In genomic region chr1:133417113-133417512, GRCm38 (mm10) we compare ENCODE assay signal across 16 mouse cellular contexts. TPM values are rescaled to one million over a fixed set of nuclear protein-coding genes. Genes with fewer than 3 reads are reported as not detected.
DNase-seq lines count a peak whose midpoint lies in the region; ATAC-seq and TF ChIP-seq lines count a peak whose summit lies in the region.
"Had no signal": no experiment of that assay in that cellular context is flagged by ENCODE, and none has a peak within 500 bp of the region (broad histone marks: within the 10 kb centered on the region; RNA-seq: fewer than 3 reads in every experiment).

No protein-coding gene starts in this region.

- 0 out of 2 replicates have a peak, but pooled peaks cover 12% of the 10 kb centered on the region for H3K27me3 ChIP-seq in heart, embryonic 12.5 days (replicated peaks)
- peaks cover 25% of the 10 kb centered on the region for H3K27me3 ChIP-seq in liver, embryonic 13.5 days
- H3K27me3 ChIP-seq in liver, embryonic 11.5 days (replicated peaks; ENCODE audit: control insufficient read depth, insufficient read depth, low read length) = peaks cover 5% of the 10 kb centered on the region
- H3K27me3 ChIP-seq in CH12.LX (replicated peaks) = peaks cover 58% of the 10 kb centered on the region
- no peaks in the 10 kb centered on the region for H3K27me3 ChIP-seq in intestine, postnatal 0 days (replicated peaks; ENCODE audit: control insufficient read depth, insufficient read depth, low read length)

- no peak overlapping the region for H3K9ac ChIP-seq in heart, embryonic 12.5 days
- no peak overlapping the region for H3K9ac ChIP-seq in liver, embryonic 13.5 days
- H3K9ac ChIP-seq in liver, embryonic 11.5 days (ENCODE audit: low read depth, low read length) = no peak overlapping the region
- H3K9ac ChIP-seq in CH12.LX (ENCODE audit: insufficient read depth, low read depth) = no peak overlapping the region
- H3K9ac ChIP-seq in intestine, postnatal 0 days (ENCODE audit: low read depth, low read length) = no peak overlapping the region
- H3K9ac ChIP-seq: limb, embryonic 12.5 days had no signal

- peak overlapping the region; percentile 76 for H3K4me2 ChIP-seq in heart, embryonic 12.5 days
- H3K4me2 ChIP-seq in liver, embryonic 13.5 days = 0 out of 2 replicates have a peak overlapping the region, but pooled peaks have one; percentile 65
- no peak overlapping the region for H3K4me2 ChIP-seq in liver, embryonic 11.5 days
- 0 out of 2 replicates have a peak overlapping the region, but pooled peaks have one; percentile 58 for H3K4me2 ChIP-seq in CH12.LX (ENCODE audit: insufficient read depth, low read depth, poor library complexity, severe bottlenecking)
- peak overlapping the region; percentile 77; the same call in 1 of the 2 replicates for H3K4me2 ChIP-seq in intestine, postnatal 0 days (replicated peaks; ENCODE audit: low read depth)

- in situ Hi-C loops in CH12.LX (cut with MboI; ENCODE audit: low pct_ligation_motif_present, low pct_unique_long_range_greater_than_20kb, low sequenced_read_pairs) = no loop called here

- H3K36me3 ChIP-seq in heart, embryonic 12.5 days = no peaks in the 10 kb centered on the region
- H3K36me3 ChIP-seq in liver, embryonic 13.5 days = no peaks in the 10 kb centered on the region
- no peaks in the 10 kb centered on the region for H3K36me3 ChIP-seq in liver, embryonic 11.5 days (ENCODE audit: control insufficient read depth, insufficient read depth, low read length)
- no peaks in the 10 kb centered on the region for H3K36me3 ChIP-seq in CH12.LX (replicated peaks in 1 of 2; ENCODE audit: control insufficient read depth in 1 of 2, insufficient read depth in 1 of 2, low read length in 1 of 2)
- H3K36me3 ChIP-seq in intestine, postnatal 0 days (ENCODE audit: control insufficient read depth, insufficient read depth) = no peaks in the 10 kb centered on the region; the same call in 1 of the 2 replicates
- H3K36me3 ChIP-seq: G1E; limb, embryonic 12.5 days had no signal

- TF ChIP-seq RAD21 in CH12.LX (IDR thresholded peaks at IDR 0.05; ENCODE audit: low read depth, low read length) = no peak

- 65% methylated on average over 3 of the region's 3 CpGs for WGBS in heart, embryonic 12.5 days
- WGBS in liver, embryonic 13.5 days (ENCODE audit: insufficient replicate concordance) = 48% methylated on average over 3 of the region's 3 CpGs
- WGBS in liver, embryonic 11.5 days = 66% methylated on average over 3 of the region's 3 CpGs
- 57% methylated on average over 3 of the region's 3 CpGs for WGBS in intestine, postnatal 0 days

- ATAC-seq in heart, embryonic 12.5 days (ENCODE audit: insufficient number of reproducible peaks, low FRiP score) = no peak
- ATAC-seq in liver, embryonic 13.5 days (ENCODE audit: low read depth) = no peak
- no peak for ATAC-seq in liver, embryonic 11.5 days (replicated peaks; ENCODE audit: low FRiP score)
- no peak for ATAC-seq in intestine, postnatal 0 days

- H3K27ac ChIP-seq in heart, embryonic 12.5 days (ENCODE audit: poor library complexity, severe bottlenecking) = no peak overlapping the region
- no peak overlapping the region for H3K27ac ChIP-seq in liver, embryonic 13.5 days
- no peak overlapping the region for H3K27ac ChIP-seq in liver, embryonic 11.5 days (ENCODE audit: low read depth, low read length)
- H3K27ac ChIP-seq in CH12.LX (ENCODE audit: insufficient read depth, low read depth) = no peak overlapping the region
- peak overlapping the region; percentile 52; the same call in 1 of the 2 replicates for H3K27ac ChIP-seq in intestine, postnatal 0 days (ENCODE audit: low read depth, low read length)
- H3K27ac ChIP-seq: limb, embryonic 12.5 days had no signal

- no peak for TF ChIP-seq POLR2A in CH12.LX (IDR thresholded peaks at IDR 0.05; ENCODE audit: low read depth, low read length)

- no peak for DNase-seq in heart, postnatal 25 days (ENCODE audit: low spot score)
- DNase-seq in liver, embryonic 13.5 days = no peak
- DNase-seq in liver, embryonic 11.5 days (ENCODE audit: low spot score) = no peak
- no peak for DNase-seq in CH12.LX (ENCODE audit: extremely low read depth)
- no peak for DNase-seq in left cerebral cortex, postnatal 36 days (ENCODE audit: low spot score in 2 of 2)
- no peak for DNase-seq in left cerebral cortex, postnatal 25 days (ENCODE audit: low spot score in 2 of 2)
- DNase-seq: adrenal gland, adult 8-10 months; cerebellum, adult 9-11 months; embryo, embryonic 11 days; kidney, postnatal 10 days had no signal

- no peak for TF ChIP-seq EP300 in CH12.LX (IDR thresholded peaks at IDR 0.05; ENCODE audit: low read length)

- TF ChIP-seq CTCF in CH12.LX (conservative IDR thresholded peaks at IDR 0.05 in 1 of 2, IDR thresholded peaks at IDR 0.05 in 1 of 2; ENCODE audit: low read depth in 2 of 2, low read length in 2 of 2) = no peak
- TF ChIP-seq CTCF in intestine, postnatal 0 days (IDR thresholded peaks at IDR 0.05; ENCODE audit: low read depth) = no peak

- H3K9me3 ChIP-seq in heart, embryonic 12.5 days (replicated peaks) = no peaks in the 10 kb centered on the region
- H3K9me3 ChIP-seq in liver, embryonic 13.5 days (replicated peaks) = no peaks in the 10 kb centered on the region
- no peaks in the 10 kb centered on the region for H3K9me3 ChIP-seq in liver, embryonic 11.5 days (ENCODE audit: control insufficient read depth, low read length)
- no peaks in the 10 kb centered on the region for H3K9me3 ChIP-seq in CH12.LX (replicated peaks; ENCODE audit: low read length)
- no peaks in the 10 kb centered on the region for H3K9me3 ChIP-seq in intestine, postnatal 0 days (ENCODE audit: control insufficient read depth)
- H3K9me3 ChIP-seq: G1E; limb, embryonic 12.5 days had no signal

- H3K4me3 ChIP-seq in heart, embryonic 12.5 days = no peak overlapping the region
- H3K4me3 ChIP-seq in liver, embryonic 13.5 days (replicated peaks) = no peak overlapping the region
- no peak overlapping the region for H3K4me3 ChIP-seq in liver, embryonic 11.5 days (ENCODE audit: low read depth, low read length)
- H3K4me3 ChIP-seq in CH12.LX (replicated peaks in 1 of 3; ENCODE audit: low read depth in 2 of 3, low read length in 2 of 3, poor library complexity in 1 of 3) = no peak overlapping the region
- no peak overlapping the region for H3K4me3 ChIP-seq in intestine, postnatal 0 days (ENCODE audit: low read depth, low read length)
- H3K4me3 ChIP-seq: erythroblast, embryonic 14.5 days; limb, embryonic 12.5 days had no signal

- no peaks in the 10 kb centered on the region for H3K79me2 ChIP-seq in CH12.LX (replicated peaks; ENCODE audit: control insufficient read depth, extremely low read depth, insufficient read depth, poor library complexity, severe bottlenecking)

- H3K4me1 ChIP-seq in heart, embryonic 12.5 days (replicated peaks) = peaks cover 49% of the 10 kb centered on the region
- peaks cover 62% of the 10 kb centered on the region for H3K4me1 ChIP-seq in liver, embryonic 13.5 days (replicated peaks)
- peaks cover 20% of the 10 kb centered on the region for H3K4me1 ChIP-seq in liver, embryonic 11.5 days (replicated peaks; ENCODE audit: control insufficient read depth, insufficient read depth, low read length)
- peaks cover 9 to 16% of the 10 kb centered on the region in 2 experiments; a peak in 3 of 4 replicates for H3K4me1 ChIP-seq in CH12.LX (ENCODE audit: control insufficient read depth in 1 of 2, insufficient read depth in 2 of 2)
- H3K4me1 ChIP-seq in intestine, postnatal 0 days (replicated peaks; ENCODE audit: control insufficient read depth, insufficient read depth, low read length) = peaks cover 46% of the 10 kb centered on the region

- intact Hi-C loops in heart, postnatal 25 days (cut with DNase I) = no loop called here
- intact Hi-C loops in left cerebral cortex, postnatal 36 days (cut with DNase I) = no loop called here
- intact Hi-C loops in left cerebral cortex, postnatal 25 days (cut with DNase I) = no loop called here

- dilution Hi-C loops in CH12.LX (cut with MboI; ENCODE audit: extremely low pct_ligation_motif_present, extremely low pct_unique_long_range_greater_than_20kb, low sequenced_read_pairs) = no loop called here

TF ChIP-seq in CH12.LX, 34 proteins besides CTCF, POLR2A, EP300 and RAD21:
- TF ChIP-seq HCFC1 (IDR thresholded peaks at IDR 0.05; ENCODE audit: low read depth, low read length) = no peak
- no peak for TF ChIP-seq RCOR1 (conservative IDR thresholded peaks at IDR 0.05; ENCODE audit: low read depth, low read length)
- TF ChIP-seq KAT2A (IDR thresholded peaks at IDR 0.05; ENCODE audit: insufficient replicate concordance, low read length) = no peak

RNA-seq across cellular contexts. Expression of gene Sox13, which starts 7.1 kb away (rescaled TPM):
- 6.6 and 6.8 TPM in 2 replicates for polyA plus RNA-seq in heart, embryonic 12.5 days (2016; fragmentation: Nextera tagmentation; extraction: Ambion mirVana)
- 10 to 100 TPM; 15.2 to 19.9 TPM for total RNA-seq in heart, postnatal 25 days (2021)
- 1.3 and 1.5 TPM in 2 replicates for polyA plus RNA-seq in liver, embryonic 13.5 days (2015; fragmentation: Nextera tagmentation; extraction: Ambion mirVana)
- polyA plus RNA-seq in liver, embryonic 11.5 days (2014; fragmentation: Nextera tagmentation; extraction: Ambion mirVana) = 4.1 and 4.4 TPM in 2 replicates
- total RNA-seq in CH12.LX (2012; rRNA removed) (0.34 and 0.84 TPM in 2 replicates), CH12.LX (2014; rRNA removed) (0.81 and 0.90 TPM in 2 replicates)
- polyA plus RNA-seq in CH12.LX (2012; ENCODE audit: insufficient read length, low read depth) = 1.4 and 1.5 TPM in 2 replicates
- polyA plus RNA-seq in intestine, postnatal 0 days (2015; fragmentation: Nextera tagmentation; extraction: Ambion mirVana) = 12.3 and 12.6 TPM in 2 replicates
- 10 to 100 TPM in 1 of 2 experiments, 1 to 10 TPM in 1; 8.3 to 12.0 TPM for total RNA-seq in left cerebral cortex, postnatal 36 days (2021)
- 10 to 100 TPM in 1 of 2 experiments, 1 to 10 TPM in 1; 7.6 to 11.0 TPM for total RNA-seq in left cerebral cortex, postnatal 25 days (2021)

RNA-seq across cellular contexts. Expression of gene Etnk2, which starts 53.7 kb away (rescaled TPM):
- 1.7 and 2.1 TPM in 2 replicates for polyA plus RNA-seq in heart, embryonic 12.5 days (2016; fragmentation: Nextera tagmentation; extraction: Ambion mirVana)
- under 1 TPM; 0.45 to 0.57 TPM for total RNA-seq in heart, postnatal 25 days (2021)
- 4.3 and 4.8 TPM in 2 replicates for polyA plus RNA-seq in liver, embryonic 13.5 days (2015; fragmentation: Nextera tagmentation; extraction: Ambion mirVana)
- 4.5 and 5.8 TPM in 2 replicates for polyA plus RNA-seq in liver, embryonic 11.5 days (2014; fragmentation: Nextera tagmentation; extraction: Ambion mirVana)
- total RNA-seq in CH12.LX (2012; rRNA removed) = 0.17 and 0.30 TPM in 2 replicates
- not detected in 2 replicates for total RNA-seq in CH12.LX (2014; rRNA removed)
- not detected in 2 replicates for polyA plus RNA-seq in CH12.LX (2012; ENCODE audit: insufficient read length, low read depth)
- polyA plus RNA-seq in intestine, postnatal 0 days (2015; fragmentation: Nextera tagmentation; extraction: Ambion mirVana) = 6.0 and 6.2 TPM in 2 replicates
- 10 to 100 TPM in 1 of 2 experiments, 1 to 10 TPM in 1; 7.8 to 10.2 TPM for total RNA-seq in left cerebral cortex, postnatal 36 days (2021)
- 1 to 10 TPM; 8.0 to 8.1 TPM for total RNA-seq in left cerebral cortex, postnatal 25 days (2021)
- total RNA-seq: megakaryocyte progenitor cell, adult 5-6 weeks had no signal
- polyA plus RNA-seq: erythroblast, embryonic 14.5 days; G1E had no signal
